Mouse (Mus musculus): ENCODE measurements around the gene Myo10.

The Myo10 gene

DNA sequence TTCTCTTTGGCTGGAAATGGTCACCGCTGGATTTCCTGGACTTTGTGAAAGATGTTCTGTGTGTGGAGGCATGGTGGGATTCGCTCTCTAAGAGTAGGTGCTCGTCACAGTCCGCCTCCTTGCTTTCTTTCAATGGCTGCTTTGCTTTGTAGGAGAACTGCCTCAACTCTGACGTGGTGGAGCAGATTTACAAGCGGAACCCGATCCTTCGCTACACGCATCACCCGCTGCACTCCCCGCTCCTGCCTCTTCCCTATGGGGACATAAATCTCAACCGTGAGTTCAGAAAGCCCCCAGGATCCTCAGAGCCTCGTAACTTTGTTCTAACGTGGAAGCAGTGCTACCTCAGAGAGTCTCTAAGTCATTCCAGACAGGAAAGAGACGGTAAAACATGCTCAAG, 180.8 kb downstream of the Myo10 start:
- DNase-seq (ENCODE audit: low spot score): no peak

GRCm38 (mm10) chr15:25805336-25806110, 183.2 kb downstream of the Myo10 start:
- DNase-seq (ENCODE audit: low spot score): no peak

DNA sequence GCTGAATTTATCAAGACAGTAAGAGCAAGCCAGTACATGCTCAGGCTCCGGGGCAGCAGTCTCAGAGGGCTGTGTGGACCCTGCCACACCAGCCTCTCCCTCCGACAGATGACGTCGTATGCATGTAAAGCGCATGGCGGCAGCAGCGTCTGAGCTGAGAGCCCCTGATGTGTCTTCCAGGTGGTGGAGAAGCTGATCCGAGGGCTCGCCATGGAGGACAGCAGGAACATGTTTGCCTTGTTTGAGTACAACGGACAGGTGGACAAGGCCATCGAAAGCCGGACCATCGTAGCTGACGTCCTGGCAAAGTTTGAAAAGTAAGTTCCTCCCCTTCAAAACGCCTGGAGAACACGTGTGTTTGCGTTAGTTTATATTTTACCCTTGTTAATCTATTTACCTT, 184.0 kb downstream of the Myo10 start:
- no peak for DNase-seq (ENCODE audit: low spot score)

- no peak for DNase-seq (ENCODE audit: low spot score)
Observed at GRCm38 (mm10) chr15:25806878-25807277, 184.6 kb downstream of the Myo10 start.

GRCm38 (mm10) chr15:25808677-25809460, 186.5 kb downstream of the Myo10 start:
- DNase-seq (ENCODE audit: low spot score): no peak

DNA sequence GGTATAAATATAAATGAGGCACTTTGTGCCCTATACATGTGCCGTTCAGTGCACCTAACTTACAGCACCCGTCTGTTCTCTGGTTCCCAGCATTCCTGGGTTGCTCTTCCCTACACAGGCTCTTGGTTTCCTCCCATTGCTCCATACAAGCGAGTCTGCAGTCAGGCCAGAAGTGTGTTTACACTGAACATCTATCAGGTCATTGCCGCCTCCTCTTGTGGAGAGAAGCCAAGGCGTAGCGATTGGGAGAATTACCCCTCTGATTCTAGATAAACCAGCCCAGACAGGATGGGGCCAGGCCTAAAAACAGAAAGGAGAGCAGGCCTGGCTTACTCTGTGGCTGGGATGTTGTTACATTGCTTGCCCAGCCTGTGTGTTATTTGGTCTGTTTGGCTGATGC, 187.3 kb downstream of the Myo10 start:
- DNase-seq (ENCODE audit: low spot score): no peak

DNA sequence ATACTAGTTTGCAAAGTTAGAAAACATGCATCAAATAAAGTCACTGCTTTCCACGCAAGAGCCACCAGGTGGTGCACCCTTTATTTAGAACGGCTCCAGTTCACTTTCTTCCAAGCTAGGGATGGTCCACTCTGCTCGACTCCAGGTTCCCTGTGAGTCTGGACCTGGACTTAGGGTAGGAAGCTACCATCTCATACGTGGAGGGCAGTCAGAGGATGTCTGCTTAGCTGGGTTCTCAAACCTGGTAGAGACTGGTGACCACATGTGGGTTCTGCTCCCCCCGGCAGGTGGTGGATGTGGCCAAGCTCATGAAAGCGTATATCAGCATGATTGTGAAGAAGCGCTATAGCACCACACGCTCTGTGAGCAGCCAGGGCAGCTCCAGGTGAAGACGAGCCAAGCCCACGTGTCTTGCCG, 189.5 kb downstream of the Myo10 start:
- no peak for DNase-seq (ENCODE audit: low spot score)

GRCm38 (mm10) chr15:25812479-25812878, 190.2 kb downstream of the Myo10 start:
- no peak for DNase-seq (ENCODE audit: low spot score)

- no peak for DNase-seq (ENCODE audit: low spot score)
Observed at GRCm38 (mm10) chr15:25814535-25814934, 192.2 kb downstream of the Myo10 start.

DNA sequence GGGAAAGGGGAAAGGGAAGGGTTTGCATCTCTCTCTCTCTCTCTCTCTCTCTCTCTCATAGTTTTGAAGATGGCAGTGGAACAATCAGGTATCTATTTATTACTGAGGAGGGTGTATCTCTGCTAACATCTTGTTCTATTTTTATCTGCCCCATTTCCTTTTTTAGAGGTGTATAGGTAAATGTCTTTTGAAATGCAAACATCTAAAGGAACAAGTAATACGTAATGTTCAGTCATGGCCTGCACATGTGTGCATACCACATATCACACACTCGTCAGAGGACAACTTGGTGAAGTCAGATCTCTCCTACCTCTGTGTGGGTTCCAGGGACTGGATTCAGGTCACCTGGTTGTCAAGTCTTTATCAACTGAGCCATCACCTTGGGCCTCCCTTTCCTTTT, 194.9 kb downstream of the Myo10 start:
- no peak for DNase-seq (ENCODE audit: low spot score)

- DNase-seq (ENCODE audit: low spot score): no peak
Observed at GRCm38 (mm10) chr15:25821981-25822380, 199.7 kb downstream of the Myo10 start.

GRCm38 (mm10) chr15:25822656-25823055, 200.3 kb downstream of the Myo10 start:
- no peak for DNase-seq (ENCODE audit: low spot score)

DNA sequence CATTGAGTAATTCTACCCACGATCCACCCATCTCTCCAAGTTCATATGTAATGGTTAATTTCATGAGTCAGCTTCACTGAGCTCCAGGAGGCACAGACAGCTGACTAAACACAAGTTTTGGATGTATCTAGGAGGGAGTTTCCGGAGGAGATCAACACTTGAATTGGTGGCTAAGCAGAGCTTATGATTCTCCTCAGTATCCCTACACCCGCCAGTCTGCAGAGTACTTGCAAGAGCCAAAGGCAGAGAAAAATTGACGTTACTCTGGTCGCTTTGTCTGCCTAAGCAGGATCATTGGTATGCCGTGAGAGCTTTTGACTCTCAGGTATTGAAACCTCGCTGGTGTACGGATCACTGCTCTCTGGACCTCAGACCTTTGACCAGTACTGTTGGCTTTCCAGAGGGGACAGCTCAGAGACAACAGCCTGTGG, 204.2 kb downstream of the Myo10 start:
- DNase-seq (ENCODE audit: low spot score): no peak

GRCm38 (mm10) chr15:25828464-25828863, 206.1 kb downstream of the Myo10 start:
- DNase-seq (ENCODE audit: low spot score): no peak

- DNase-seq (ENCODE audit: low spot score): no peak
Observed at GRCm38 (mm10) chr15:25830426-25830825, 208.1 kb downstream of the Myo10 start.

- no peak for DNase-seq (ENCODE audit: low spot score)
Observed at GRCm38 (mm10) chr15:25834282-25834681, 212.0 kb downstream of the Myo10 start.

DNA sequence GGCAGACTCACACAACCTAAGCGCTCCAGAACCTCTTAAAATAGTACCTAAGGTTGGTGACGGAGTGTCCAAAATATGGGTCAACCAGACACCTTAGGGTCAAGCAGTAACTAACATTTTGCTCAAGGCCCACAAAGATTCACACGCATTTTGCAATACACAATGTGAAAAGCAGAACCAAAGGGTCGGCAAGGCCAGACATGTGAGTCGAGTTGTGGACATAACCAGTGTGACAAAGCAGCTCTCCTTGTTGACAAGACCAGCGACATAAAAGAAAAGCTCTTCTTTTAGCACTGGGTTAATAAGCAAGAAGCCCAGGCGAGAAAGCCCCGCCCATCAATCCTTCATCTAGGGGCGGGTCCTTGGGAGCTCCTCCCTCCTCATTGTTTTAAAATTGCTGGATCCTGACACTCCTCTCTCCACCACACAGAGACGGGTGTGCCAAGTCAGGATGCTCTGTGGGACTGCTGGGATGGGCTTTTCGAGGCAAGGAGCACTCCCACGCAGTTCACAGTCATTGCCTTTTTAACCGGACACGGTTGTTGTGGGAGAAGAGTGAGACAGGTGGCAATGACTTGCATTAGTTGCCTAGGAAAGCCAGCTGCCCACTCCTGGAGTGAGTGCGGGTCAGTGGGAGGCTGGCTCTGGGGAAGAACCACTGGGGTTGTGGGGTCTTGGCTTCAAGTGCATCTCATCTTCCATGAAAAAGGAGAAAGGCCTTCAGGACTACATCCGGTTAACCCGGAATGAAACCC, 212.8 kb downstream of the Myo10 start:
- no peak for DNase-seq (ENCODE audit: low spot score)

DNA sequence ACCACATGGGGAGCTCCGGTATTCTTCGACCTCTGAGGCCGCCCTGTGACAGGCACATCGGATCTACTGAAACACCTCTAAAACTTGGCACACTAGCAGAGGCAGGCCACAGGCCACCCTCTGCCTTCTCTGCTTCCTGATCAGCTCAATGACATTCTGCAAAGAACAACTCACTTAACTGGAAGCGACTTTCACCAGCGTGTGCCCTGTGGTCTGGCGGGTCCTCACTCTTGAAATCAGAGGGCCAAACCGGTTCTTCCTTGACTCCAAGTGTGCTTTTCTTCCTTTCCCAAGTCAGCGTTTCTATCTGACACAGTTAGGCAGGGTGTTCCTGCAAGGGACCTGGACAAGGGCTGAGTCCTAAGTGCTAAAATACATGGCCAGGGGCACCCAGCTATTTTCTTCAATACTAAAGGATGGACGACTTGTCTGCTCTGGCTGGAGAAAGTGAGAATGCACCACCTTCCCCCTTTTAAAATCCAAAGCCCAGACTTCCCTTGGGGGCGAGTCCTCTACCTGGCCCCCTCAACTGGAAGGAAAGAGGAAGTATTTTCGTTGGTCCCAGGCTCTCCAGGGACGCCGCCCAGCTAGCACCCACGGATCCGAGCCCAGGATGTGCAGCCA, 220.2 kb downstream of the Myo10 start:
- DNase-seq (ENCODE audit: low spot score): no peak

DNA sequence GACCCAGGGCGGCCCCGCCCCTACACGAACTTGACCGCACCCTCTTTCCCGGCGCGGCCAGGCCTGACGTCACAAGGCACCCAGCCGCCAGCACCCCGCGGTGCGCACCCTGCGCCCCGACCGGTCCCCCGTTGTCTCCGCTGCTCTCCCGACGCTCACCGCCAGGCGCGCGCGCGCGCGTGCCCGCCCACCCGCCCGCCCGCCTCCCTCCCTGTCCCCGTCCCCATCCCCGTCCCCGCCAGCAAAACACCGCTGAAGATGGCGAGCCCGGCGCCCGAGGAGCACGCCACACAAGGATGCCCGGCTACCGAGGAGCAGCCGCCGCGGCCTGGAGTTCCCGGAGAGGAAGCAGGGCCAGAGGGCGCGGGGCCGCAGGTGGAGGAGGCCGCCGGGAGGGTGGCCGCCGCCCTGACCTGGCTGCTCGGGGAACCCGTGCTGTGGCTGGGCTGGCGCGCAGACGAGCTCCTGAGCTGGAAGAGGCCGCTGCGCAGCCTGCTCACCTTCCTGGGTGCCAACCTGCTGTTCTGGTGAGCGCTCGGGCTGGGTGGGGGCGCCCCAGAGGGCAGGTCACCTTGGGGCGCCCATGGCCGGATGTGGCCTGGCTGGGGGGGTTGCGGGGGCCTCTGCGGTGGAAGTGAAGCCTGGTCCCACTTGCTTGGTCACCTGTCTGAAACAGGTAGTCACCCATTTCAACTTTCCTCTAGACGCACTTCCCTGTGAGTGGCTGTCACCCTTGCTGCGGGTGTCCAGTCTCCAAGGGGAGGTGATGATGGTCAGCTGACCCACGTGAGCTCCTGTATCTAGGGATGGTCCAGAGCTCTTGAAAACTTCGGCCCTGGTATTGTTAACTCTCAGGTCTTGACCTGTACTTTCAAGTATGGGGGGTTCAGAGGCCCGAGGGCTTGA, 221.0 kb downstream of the Myo10 start, which contains the start of gene Retreg1:
Gene Retreg1, plus strand, starts transcription at position 95 of the 906 bp plus-strand sequence.
- DNase-seq (ENCODE audit: low spot score): peak; percentile 54

DNA sequence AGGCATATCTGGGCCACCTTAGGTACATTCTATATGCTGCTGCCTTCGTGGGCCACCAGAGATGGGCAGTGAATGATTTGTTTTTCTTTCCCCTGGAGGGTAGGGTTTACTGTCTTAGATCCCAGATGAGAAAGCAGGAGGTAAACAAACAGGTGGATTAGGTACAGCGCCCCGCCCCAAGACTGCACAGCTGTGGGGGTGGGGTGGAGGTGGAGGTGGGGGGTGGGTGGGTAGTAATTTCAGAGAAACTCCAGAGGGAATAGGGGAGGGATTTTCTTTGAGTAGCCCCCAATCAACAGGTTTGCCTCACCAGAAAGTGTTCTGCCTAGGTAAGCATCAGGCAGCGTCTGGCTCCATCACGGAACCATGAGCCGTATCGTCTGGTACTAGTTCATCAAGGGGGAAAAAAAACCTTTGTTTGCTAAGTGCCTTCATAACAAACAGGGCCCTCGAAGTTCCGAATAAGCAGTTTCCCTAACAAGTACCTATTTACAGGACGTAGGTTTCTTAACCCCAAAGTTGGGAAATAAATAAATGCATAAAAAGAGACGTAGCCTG, 221.8 kb downstream of the Myo10 start:
- no peak for DNase-seq (ENCODE audit: low spot score)

GRCm38 (mm10) chr15:25844771-25845170, 222.4 kb downstream of the Myo10 start:
- no peak for DNase-seq (ENCODE audit: low spot score)
